Mouse (Mus musculus): Measurements from ENCODE around the gene Oosp2. TPM values are rescaled to one million over a fixed set of nuclear protein-coding genes. Genes with fewer than 3 reads are reported as not detected.

The Oosp2 gene
- total and polyA plus RNA-seq, 3 experiments: not detected

- intact Hi-C loops (cut with DNase I): no loop called here
Measured at GRCm38 (mm10) chr19:11634330-11634729, 26.0 kb downstream of the Oosp2 start.

DNA sequence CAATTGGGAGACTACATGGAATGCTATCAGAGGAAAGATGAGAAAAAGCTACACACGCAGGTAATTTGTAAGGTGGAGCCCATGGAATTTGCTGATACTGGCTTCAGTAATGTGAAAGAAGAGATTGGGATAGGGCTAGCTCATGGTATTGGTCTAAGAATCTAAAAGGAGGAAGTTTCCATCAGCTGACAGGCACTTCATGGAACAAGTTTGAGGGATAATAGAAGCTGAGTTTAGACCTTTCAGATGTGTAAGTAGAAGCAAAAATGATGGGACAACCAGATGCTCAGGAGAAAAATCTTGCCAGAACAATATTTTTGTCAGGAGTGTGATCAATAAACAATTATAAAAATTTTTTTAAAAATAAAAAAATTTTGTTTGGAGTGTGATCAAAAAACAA, 26.6 kb downstream of the Oosp2 start:
- H3K4me1 ChIP-seq (ENCODE audit: control insufficient read depth, insufficient read depth, low read length): no peaks in the 10 kb centered on the region
- no peaks in the 10 kb centered on the region for H3K27me3 ChIP-seq (ENCODE audit: control insufficient read depth, insufficient read depth, low read length)
- H3K27ac ChIP-seq: no peak overlapping the region
- no peaks in the 10 kb centered on the region for H3K79me2 ChIP-seq (replicated peaks; ENCODE audit: control insufficient read depth, insufficient read depth, low read length)
- intact Hi-C loops (cut with DNase I): no loop called here
- H3K9ac ChIP-seq (ENCODE audit: low read depth, low read length): no peak overlapping the region
- H3K36me3 ChIP-seq (ENCODE audit: control insufficient read depth, insufficient read depth, low read length): no peaks in the 10 kb centered on the region
- no peak for DNase-seq
- TF ChIP-seq POLR2A (IDR thresholded peaks at IDR 0.05; ENCODE audit: insufficient read depth, low read depth, low read length) (no peak), CTCF (IDR thresholded peaks at IDR 0.05) (no peak), EP300 (IDR thresholded peaks at IDR 0.05; ENCODE audit: insufficient read depth, low read depth, low read length) (no peak)
- 75% methylated on average over 1 of the region's 1 CpGs for WGBS
- no peak overlapping the region for H3K4me3 ChIP-seq

More at GRCm38 (mm10) chr19:11634330-11634729, 26.0 kb downstream of the Oosp2 start:
- Histone ChIP-seq H3K4me1 (ENCODE audit: control insufficient read depth, insufficient read depth, low read length) (no peaks in the 10 kb centered on the region), H3K9ac (ENCODE audit: low read depth, low read length) (no peak overlapping the region), H3K27me3 (ENCODE audit: control insufficient read depth, insufficient read depth, low read length) (no peaks in the 10 kb centered on the region), H3K27ac (no peak overlapping the region), H3K36me3 (ENCODE audit: control insufficient read depth, insufficient read depth, low read length) (no peaks in the 10 kb centered on the region), H3K79me2 (replicated peaks; ENCODE audit: control insufficient read depth, insufficient read depth, low read length) (no peaks in the 10 kb centered on the region), H3K4me3 (no peak overlapping the region)
- TF ChIP-seq EP300 (IDR thresholded peaks at IDR 0.05; ENCODE audit: insufficient read depth, low read depth, low read length): no peak
- no peak for TF ChIP-seq CTCF (IDR thresholded peaks at IDR 0.05)
- TF ChIP-seq POLR2A (IDR thresholded peaks at IDR 0.05; ENCODE audit: insufficient read depth, low read depth, low read length): no peak
- 56% methylated on average over 2 of the region's 2 CpGs for WGBS
- no peak for DNase-seq

- no peak for TF ChIP-seq EP300 (IDR thresholded peaks at IDR 0.05; ENCODE audit: insufficient read depth, low read depth, low read length)
- no peak for TF ChIP-seq POLR2A (IDR thresholded peaks at IDR 0.05; ENCODE audit: insufficient read depth, low read depth, low read length)
- TF ChIP-seq CTCF (IDR thresholded peaks at IDR 0.05): no peak
- WGBS: 69% methylated on average over 5 of the region's 5 CpGs
Measured at GRCm38 (mm10) chr19:11625231-11625630, 35.1 kb downstream of the Oosp2 start.

DNA sequence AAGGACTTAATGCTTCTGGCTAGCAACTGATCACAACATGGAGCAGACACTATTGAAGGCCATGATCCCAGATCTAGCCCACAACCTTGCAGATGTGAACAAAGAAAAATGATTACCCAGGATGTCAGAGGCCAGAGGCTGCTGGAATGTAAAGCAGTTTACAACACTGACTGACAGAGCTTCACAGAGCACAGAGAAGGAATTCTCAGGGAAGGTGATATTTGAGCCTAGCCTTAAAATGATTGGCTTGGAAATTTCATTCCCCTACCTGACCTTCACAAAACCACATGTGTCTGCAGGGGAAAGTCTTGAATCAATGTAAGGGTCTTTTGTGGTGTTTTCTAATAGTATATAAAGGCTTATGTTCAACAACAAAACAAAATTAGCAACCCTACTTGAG, 35.6 kb downstream of the Oosp2 start:
- no peak for DNase-seq
- no peak overlapping the region for H3K4me3 ChIP-seq
- no peaks in the 10 kb centered on the region for H3K36me3 ChIP-seq (ENCODE audit: control insufficient read depth, insufficient read depth, low read length)
- TF ChIP-seq CTCF (IDR thresholded peaks at IDR 0.05) (no peak), EP300 (IDR thresholded peaks at IDR 0.05; ENCODE audit: insufficient read depth, low read depth, low read length) (no peak), POLR2A (IDR thresholded peaks at IDR 0.05; ENCODE audit: insufficient read depth, low read depth, low read length) (no peak)
- H3K79me2 ChIP-seq (replicated peaks; ENCODE audit: control insufficient read depth, insufficient read depth, low read length): no peaks in the 10 kb centered on the region
- H3K9ac ChIP-seq (ENCODE audit: low read depth, low read length): no peak overlapping the region
- no peaks in the 10 kb centered on the region for H3K27me3 ChIP-seq (ENCODE audit: control insufficient read depth, insufficient read depth, low read length)
- intact Hi-C loops (cut with DNase I): no loop called here
- no peak overlapping the region for H3K27ac ChIP-seq
- H3K4me1 ChIP-seq (ENCODE audit: control insufficient read depth, insufficient read depth, low read length): no peaks in the 10 kb centered on the region

More at GRCm38 (mm10) chr19:11625231-11625630, 35.1 kb downstream of the Oosp2 start:
- H3K4me1 ChIP-seq (ENCODE audit: control insufficient read depth, insufficient read depth, low read length): no peaks in the 10 kb centered on the region
- no peaks in the 10 kb centered on the region for H3K36me3 ChIP-seq (ENCODE audit: control insufficient read depth, insufficient read depth, low read length)
- no peak overlapping the region for H3K27ac ChIP-seq
- H3K79me2 ChIP-seq (replicated peaks; ENCODE audit: control insufficient read depth, insufficient read depth, low read length): no peaks in the 10 kb centered on the region
- no peak overlapping the region for H3K4me3 ChIP-seq
- DNase-seq: no peak
- H3K9ac ChIP-seq (ENCODE audit: low read depth, low read length): no peak overlapping the region
- no peaks in the 10 kb centered on the region for H3K27me3 ChIP-seq (ENCODE audit: control insufficient read depth, insufficient read depth, low read length)
- intact Hi-C loops (cut with DNase I): no loop called here

GRCm38 (mm10) chr19:11623551-11623950, 36.8 kb downstream of the Oosp2 start, which contains the start of gene Ms4a2:
Ms4a2 (minus strand) TSS chr19:11623719.
- no peaks in the 10 kb centered on the region for H3K27me3 ChIP-seq (ENCODE audit: control insufficient read depth, insufficient read depth, low read length)
- no peak within 1 kb of the TSS for H3K4me3 ChIP-seq
- no peak within 1 kb of the TSS for H3K9ac ChIP-seq (ENCODE audit: low read depth, low read length)
- H3K27ac ChIP-seq: no peak within 1 kb of the TSS
- H3K79me2 ChIP-seq (replicated peaks; ENCODE audit: control insufficient read depth, insufficient read depth, low read length): no peaks in the 10 kb centered on the region
- TF ChIP-seq CTCF (IDR thresholded peaks at IDR 0.05) (no peak), EP300 (IDR thresholded peaks at IDR 0.05; ENCODE audit: insufficient read depth, low read depth, low read length) (no peak), POLR2A (IDR thresholded peaks at IDR 0.05; ENCODE audit: insufficient read depth, low read depth, low read length) (no peak)
- intact Hi-C loops (cut with DNase I): no loop called here
- WGBS: 82% methylated on average over 2 of the region's 2 CpGs
- no peaks in the 10 kb centered on the region for H3K4me1 ChIP-seq (ENCODE audit: control insufficient read depth, insufficient read depth, low read length)
- no peaks in the 10 kb centered on the region for H3K36me3 ChIP-seq (ENCODE audit: control insufficient read depth, insufficient read depth, low read length)
- DNase-seq: no peak

GRCm38 (mm10) chr19:11617983-11618382, 42.4 kb downstream of the Oosp2 start:
- TF ChIP-seq CTCF (IDR thresholded peaks at IDR 0.05) (no peak), POLR2A (IDR thresholded peaks at IDR 0.05; ENCODE audit: insufficient read depth, low read depth, low read length) (no peak), EP300 (IDR thresholded peaks at IDR 0.05; ENCODE audit: insufficient read depth, low read depth, low read length) (no peak)
- intact Hi-C loops (cut with DNase I): loop anchor here (5.0 kb wide), 1 partner anchor 741 kb away; no protein-coding TSS in a partner anchor

More at GRCm38 (mm10) chr19:11617983-11618382, 42.4 kb downstream of the Oosp2 start:
- no peak overlapping the region for H3K9ac ChIP-seq (ENCODE audit: low read depth, low read length)
- H3K4me3 ChIP-seq: no peak overlapping the region
- no peak overlapping the region for H3K27ac ChIP-seq
- no peaks in the 10 kb centered on the region for H3K27me3 ChIP-seq (ENCODE audit: control insufficient read depth, insufficient read depth, low read length)
- H3K36me3 ChIP-seq (ENCODE audit: control insufficient read depth, insufficient read depth, low read length): no peaks in the 10 kb centered on the region
- no peaks in the 10 kb centered on the region for H3K79me2 ChIP-seq (replicated peaks; ENCODE audit: control insufficient read depth, insufficient read depth, low read length)
- H3K4me1 ChIP-seq (ENCODE audit: control insufficient read depth, insufficient read depth, low read length): no peaks in the 10 kb centered on the region
- DNase-seq: no peak
